Mouse (Mus musculus): ENCODE results near the gene 4930404H24Rik. TPM values are rescaled to one million over a fixed set of nuclear protein-coding genes. Genes with fewer than 3 reads are reported as not detected.

The 4930404H24Rik gene
- polyA plus RNA-seq, 1 experiment from 2014 or later = not detected

Other genes with a start within 250 kb of the 4930404H24Rik start
- gene Kif3b, start 201.4 kb upstream of the 4930404H24Rik start, polyA plus RNA-seq (2014; fragmentation: Nextera tagmentation; extraction: Ambion mirVana) = 7.1 and 7.4 TPM in 2 replicates
- 25.4 TPM in 2 replicates for gene Asxl1, start 147.0 kb upstream of the 4930404H24Rik start, polyA plus RNA-seq (2014; fragmentation: Nextera tagmentation; extraction: Ambion mirVana)
- gene Nol4l, start 37.2 kb downstream of the 4930404H24Rik start, polyA plus RNA-seq (2014; fragmentation: Nextera tagmentation; extraction: Ambion mirVana) = 25.6 and 26.2 TPM in 2 replicates
- gene Commd7, start 140.0 kb downstream of the 4930404H24Rik start, polyA plus RNA-seq (2014; fragmentation: Nextera tagmentation; extraction: Ambion mirVana) = 56.8 and 60.9 TPM in 2 replicates
- gene Dnmt3b, start 156.7 kb downstream of the 4930404H24Rik start, polyA plus RNA-seq (2014; fragmentation: Nextera tagmentation; extraction: Ambion mirVana) = 14.3 and 18.0 TPM in 2 replicates
- not detected in 2 replicates for gene Dnmt3c, start 203.9 kb downstream of the 4930404H24Rik start, polyA plus RNA-seq (2014; fragmentation: Nextera tagmentation; extraction: Ambion mirVana)
- gene Mapre1, start 248.5 kb downstream of the 4930404H24Rik start, polyA plus RNA-seq (2014; fragmentation: Nextera tagmentation; extraction: Ambion mirVana) = 313 and 357 TPM in 2 replicates